Mouse (Mus musculus) testis, postnatal 14 days (tissue): Measurements from ENCODE around the gene Grip1.

Experiments
- DNase-seq: peaks from one replicate; pipeline ENCODE4 v3.0.0; 2021; ENCODE audit warnings: low spot score

Gene Grip1

DNA sequence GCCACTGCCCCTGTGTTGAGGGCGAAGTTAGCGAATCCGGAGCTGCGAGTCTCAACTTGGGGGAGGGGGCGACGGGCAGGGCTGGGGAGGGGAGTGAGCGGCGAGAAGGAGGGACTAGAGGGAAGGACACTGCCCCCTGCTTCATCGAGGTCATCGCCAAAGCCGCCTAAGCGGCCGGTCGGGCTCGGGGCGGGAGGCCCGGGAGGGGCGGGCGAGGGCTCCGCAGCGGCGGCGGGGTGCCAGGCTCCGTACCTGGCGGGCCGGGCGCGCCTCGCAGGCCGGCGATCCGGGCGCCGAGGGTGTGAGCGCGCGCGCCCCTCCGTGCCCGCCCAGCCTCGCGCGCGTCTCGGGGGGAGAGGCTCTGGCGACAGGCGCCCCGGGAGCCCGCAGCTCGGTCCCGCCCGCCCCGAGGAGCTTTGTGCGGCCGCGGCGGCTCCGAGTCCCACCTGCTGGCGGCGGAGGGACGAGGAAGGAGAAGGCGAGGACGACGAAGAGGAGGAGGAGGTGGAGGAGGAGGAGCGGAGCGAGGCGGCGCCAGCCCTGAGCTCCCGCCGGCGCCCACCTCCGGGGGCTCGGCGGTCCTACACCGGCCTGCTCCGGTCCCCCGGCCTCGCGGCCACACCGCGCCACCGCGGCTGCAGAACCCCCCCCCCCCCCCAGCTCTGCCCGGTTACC, at the start of gene Grip1:
Grip1 (plus strand) TSS at position 400 of the 675 bp plus-strand sequence.
- DNase-seq, result no peak

DNA sequence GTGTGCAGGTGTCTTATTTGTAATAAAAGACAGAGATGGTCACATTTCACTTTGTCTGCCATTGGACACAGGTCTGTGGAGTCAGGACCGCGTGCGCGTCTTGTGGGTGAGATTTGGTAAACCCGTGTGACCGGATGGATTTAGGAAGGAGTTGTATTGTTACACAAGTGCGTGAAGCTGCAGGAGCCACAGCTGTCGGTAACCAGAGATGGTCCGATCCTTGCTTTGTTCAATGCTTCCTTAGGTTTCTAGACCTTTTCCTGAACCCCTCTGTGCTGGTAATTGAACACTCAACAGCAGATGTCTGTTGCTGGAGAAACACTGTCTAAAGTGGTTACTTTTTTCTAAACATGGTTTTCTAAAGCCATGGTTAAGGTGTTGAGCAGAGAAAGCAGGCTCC, 48.5 kb upstream of the Grip1 start:
- DNase-seq, result no peak

DNA sequence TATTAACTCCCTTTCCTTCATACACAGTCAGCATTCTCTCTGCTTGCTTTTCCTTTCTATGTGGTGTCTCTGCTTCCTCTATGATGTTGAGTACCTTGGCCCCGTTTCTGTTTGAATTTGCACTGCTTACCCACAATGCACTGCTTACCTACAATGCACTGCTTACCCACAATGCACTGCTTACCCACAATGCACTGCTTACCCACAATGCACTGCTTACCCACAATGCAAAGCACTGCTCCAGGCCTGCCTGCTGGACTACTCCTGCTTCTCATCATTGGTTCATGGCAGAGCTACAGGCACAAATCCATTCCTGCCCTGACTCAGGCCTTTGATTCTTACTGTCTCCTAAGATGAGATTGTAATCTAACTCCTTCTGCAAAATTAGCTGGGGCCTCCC, 48.0 kb upstream of the Grip1 start:
- no peak for DNase-seq

DNA sequence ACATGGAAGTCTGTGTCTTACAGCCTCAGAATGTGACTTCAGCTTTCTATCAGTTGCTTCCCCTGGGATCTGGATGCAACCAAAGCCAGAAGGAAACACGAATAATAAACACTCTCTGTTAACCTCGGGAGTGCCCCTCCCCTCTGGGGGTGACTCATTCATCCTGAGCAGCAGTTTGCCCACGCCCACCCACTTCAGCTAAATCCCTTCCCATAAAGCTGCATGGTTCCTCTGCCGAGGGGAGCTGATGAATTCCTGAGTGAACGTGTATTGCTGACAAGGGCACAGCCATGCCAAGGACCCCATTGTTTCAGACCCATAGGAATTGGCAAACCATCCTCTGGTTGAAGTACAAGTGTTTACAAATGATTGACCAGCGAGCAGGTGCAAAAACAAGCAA, 45.3 kb upstream of the Grip1 start:
- no peak for DNase-seq

DNA sequence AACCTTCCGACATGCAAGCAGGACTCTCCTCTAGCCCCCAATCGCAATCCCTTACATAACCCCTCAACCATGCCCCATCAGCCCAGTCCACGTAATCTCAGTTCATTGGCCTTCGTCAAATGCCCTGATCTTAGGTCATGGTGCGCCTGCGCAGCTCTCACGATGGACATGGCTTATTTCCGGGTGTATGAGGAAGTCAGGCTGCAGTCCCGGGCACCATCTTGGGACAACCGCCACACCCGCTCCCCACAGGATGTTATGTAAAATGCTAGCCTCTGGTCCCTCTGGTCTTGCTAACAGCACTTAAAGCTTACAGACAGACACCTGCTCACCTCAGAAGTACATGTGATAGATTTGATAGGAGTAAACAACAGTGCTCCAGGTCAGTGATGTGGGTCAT, 40.4 kb upstream of the Grip1 start:
- DNase-seq, result no peak

DNA sequence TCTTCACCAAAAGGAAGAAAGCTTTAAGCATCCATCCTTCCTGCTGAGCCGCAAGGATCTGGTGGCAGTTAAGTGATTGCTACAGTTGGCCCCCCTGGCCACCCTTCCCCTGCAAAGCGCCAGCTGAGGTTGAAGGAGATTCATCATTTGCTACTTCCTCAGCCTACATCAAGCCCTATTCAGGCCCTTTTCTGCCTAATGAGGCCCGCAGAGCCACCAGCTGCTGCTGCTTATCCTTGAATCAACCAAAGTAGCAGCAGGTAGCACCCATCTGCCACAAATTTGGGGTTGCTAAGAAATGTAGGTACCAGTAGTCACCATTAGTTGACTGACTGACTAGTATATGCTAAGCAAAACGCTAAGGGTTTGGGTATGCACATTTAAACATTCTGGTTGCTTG, 38.5 kb upstream of the Grip1 start:
- DNase-seq, result no peak

DNA sequence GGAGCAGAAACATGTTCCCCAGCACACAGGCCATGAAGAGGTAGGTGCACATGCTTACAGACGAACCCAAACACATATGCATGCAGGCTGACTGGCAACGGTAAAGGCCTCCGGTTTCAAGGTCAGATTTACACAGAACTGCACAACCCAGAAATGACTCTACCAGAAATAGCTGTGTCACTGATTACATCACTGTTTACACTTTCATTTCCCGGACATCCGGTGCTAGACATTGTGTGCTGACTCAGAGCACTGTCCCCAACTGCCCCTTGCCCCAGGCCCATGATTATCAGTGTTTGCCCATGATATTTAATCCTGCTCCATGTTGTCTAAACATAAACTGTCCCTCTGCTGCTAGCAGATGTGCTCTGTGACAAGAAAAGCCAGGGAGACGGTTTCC, 32.2 kb upstream of the Grip1 start:
- no peak for DNase-seq

DNA sequence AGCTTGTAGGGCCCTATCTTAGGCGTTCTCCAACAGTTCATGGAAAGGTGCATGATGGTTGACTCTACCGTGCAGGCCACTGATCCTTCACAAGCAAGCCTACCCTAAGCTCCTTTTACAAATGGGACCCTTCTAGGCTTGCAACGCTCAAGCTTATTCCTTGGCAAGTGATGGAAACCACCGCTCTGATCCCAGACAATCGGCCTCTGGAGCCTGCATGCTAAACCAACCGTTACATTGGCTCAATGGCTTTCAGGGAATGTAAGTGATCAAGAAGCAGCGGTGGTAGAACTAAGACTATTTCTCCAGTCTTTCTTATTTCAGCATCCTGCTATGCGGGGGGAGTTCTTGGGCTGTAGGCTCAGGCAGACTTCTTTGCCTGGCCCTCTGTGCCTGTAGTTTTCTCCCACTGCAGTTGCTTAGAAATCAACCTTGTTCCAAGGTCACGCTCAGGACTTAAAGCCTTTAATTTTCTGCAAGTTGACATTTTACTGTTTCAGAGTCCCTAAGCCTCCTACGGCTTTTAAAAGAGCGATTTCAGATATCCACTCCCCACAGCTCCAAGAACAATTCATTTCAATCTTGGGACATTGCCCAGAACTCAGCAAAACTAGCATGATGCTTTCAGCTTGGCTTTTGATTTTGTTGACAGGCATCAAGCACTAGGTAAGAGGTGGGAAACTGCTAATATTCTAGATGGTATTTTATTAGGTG, 29.7 kb upstream of the Grip1 start:
- DNase-seq, result peak; percentile 52

DNA sequence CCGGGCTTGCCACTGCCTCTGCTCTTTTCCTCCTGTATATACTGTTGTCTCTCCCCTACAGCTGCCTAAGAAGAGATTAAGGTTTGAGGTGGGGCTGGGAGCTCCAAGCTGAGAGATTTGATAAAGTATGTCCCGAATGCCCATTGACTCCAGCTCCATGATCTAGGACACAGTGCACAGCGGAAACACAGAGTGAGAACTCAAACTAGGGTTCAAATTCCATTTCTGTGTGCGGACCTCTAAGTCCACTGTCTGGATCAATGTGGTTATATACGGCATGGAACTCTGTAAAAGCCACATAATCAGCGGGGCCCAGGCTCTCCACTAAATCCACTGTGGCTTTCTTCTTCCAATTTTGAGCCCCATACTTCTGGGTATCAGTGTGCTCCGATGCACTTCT, 26.0 kb upstream of the Grip1 start:
- no peak for DNase-seq

DNA sequence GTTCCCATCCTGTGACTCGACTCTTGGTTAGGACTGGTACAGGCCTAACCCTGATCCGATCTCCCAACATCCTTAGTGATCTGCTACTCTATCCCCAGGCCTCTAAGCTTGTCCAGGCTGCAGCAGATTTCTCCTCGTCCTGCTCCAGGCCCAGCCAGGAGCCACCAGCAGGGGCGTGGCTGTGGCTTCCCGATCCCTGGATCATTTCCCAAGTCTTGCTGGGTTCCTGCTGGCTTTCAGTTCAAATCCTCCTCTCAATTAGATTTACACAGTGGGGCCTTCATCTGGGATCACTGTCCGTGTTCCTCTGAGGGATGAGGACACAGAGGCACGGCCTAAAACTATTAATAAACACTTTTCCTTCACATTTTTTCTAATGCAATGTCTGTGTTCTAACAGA, 25.5 kb upstream of the Grip1 start:
- DNase-seq, result no peak

DNA sequence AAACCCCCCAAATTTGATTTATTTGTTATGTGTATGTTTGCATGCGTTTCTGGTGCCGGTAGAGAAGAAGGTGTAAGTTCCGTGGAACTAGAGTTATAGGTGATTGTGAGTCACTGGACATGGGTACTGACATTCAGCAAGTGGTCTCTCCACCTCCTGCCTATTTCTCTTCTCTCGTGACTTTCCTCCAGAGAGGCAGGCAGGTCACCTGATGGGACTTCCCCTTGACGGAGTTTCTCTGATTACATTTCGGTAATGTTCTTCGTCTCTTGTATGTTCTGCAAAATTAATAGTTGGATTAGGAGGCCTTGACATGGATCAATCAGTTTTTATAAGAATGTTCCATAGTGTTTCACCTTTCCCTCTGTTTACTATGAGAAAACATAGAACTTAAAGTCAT, 23.4 kb upstream of the Grip1 start:
- DNase-seq, result no peak

DNA sequence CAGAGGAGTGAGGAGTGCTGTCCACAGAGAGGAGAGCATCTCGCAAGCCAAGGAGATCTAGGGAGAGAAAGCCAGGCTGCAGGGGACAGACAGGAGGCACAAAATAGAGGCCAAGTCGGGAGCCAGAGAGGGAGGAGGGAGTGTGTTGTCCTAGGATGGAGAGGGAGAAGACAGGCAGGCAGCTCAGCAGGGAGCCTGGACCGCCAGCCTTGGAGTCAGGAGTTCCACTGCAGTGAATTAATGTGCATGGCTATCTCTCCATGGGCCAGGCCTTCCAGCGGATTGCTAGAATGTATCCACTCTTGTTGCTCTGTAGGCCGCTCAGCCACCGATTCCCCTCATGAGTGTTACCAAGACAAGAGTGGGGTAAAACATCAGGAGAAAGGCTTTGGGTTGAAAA, 21.8 kb upstream of the Grip1 start:
- DNase-seq, result peak; percentile 82

DNA sequence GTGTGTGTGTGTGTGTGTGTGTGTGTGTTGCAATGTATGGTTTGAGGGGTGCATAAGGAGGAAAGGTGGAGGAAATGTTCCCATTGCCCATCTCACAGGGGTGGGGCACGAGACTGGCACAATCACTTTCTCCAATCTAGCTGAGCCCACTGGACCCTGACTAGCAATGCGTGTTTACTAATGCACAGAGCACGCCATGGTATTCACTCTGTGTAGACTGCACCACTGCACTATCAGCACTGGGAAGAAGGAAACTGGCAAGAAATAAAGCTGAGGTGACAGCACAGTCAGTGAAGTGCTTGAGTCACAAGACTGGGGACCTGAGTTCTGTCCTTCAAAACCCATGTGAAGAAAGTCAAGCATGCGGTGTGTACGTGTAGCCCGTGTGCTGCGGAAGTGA, 17.8 kb upstream of the Grip1 start:
- no peak for DNase-seq

DNA sequence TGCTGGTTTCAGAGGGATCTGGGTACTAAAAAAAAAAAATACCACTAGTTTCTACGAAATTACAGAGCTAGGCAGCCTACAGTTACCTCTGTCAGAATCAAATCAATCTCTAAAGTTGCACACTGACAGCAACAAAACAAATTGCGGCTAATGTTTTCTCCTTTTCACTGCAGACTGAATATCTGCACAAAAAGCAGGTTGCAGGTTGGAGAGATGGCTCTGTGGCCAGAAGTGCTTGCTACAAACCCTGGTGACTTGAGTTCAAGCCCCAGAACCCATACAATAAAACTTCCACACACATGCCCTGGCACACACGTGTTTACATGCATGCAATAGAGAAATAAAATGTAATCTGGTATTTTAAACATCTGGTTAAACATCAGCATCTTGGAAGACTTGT, 16.3 kb upstream of the Grip1 start:
- no peak for DNase-seq

DNA sequence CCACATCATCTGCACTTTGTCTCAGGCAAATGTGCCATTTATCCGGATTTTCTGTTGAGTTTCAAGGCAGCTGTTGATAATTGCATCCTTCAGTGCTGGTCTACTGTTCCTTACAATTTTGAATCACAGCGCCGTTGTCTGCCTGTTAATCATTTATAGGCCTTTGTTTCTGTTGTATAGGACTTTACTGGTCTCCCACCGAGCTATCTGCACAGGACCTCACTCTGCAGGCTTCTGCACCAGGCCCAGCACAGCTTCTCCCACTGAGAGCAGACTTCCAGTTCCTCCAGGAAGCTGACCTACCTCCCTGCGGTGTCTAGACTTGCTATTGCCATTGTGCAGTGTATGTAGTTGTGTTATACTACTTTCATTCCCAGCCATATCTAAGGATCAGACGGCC, 11.9 kb upstream of the Grip1 start:
- no peak for DNase-seq

DNA sequence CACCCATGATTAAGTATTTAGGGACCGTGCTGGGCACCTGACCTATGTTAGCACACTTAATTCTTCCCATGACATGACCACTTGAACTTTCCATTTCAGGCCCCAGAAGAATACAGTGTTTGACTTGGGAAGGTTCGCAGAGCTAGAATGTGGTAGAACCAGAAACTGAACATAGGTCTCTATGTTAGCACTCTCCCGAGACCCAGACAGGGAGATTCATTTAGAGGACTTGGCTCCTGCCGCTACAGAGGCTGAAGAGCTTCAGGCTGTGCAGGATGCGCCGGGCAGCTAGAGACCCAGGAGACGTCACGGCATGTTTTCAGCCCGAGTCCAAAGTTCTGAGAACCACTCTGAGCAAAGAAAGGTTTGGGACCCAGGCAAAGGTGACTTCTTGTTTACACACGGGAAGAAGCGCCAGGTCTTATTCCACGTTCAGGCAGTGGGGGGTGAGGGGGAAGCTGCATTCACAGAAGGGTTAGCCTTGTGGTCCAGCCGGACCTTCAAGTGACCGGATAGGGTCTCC, 6.2 kb upstream of the Grip1 start:
- no peak for DNase-seq

DNA sequence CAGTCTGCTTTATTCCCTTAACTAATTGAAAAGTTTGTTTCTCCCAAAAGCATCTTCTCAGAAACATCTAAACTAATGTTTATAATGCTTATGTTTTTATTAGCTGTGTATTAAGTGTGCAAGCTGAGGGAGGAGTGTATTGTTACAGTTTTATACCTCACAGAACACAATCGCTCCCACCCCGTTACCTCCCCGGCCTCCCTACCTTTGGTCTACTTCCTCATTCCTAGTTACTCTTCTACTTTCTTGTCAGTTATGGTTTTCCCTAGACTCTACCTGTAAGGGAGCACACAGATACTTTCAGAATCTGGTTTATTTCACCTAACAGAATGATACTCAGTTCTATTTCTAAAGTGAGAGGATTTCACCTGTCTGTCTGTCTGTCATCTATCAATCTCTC, 5.7 kb upstream of the Grip1 start:
- DNase-seq, result no peak

DNA sequence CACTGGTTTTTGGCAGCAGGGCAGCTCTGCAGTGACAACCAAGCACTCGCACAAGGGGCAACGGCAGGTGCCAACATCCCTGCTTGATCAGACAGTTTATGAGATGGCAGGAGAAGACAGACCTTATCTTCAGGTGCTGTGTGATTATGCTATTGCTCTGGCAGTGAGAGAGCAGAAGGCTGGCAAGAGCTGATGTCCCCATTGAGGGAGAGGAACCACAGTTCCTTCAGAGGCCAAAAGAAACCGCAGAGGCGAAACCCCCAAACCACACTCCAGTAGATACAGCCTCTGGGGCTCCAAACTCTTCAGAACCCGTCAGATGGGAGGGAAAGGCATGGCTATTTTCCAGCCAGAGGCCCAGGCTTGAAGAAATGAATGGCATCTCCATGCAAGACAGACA, 932 bp upstream of the Grip1 start:
- no peak for DNase-seq

DNA sequence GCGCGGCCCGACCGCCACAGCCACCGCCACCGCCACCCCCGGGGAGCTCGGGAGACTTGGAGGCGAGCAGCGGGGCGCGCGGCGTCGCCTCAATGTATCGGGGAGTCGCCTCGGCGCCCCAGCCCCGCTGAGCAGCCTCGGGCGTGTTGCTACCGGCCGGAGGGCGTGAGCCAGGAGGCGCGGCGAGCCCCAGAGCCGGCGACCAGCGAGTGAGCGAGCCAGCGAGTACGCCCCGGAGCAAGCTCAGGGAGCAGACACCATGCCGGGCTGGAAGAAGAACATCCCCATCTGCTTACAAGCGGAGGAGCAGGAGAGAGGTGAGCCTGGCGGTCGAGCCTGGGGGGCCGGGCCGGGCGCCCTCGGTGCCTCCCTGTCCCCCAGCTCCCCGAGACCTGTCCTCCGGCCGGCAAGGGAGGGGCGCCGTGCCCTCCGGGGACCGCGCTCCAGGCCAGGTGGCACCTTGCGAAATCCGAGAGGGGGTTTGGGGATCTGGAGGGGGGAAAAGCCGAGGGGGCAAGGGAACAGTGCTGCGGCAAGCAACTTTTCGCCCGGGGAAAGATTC, 557 bp downstream of the Grip1 start:
- peak; percentile 26 for DNase-seq

DNA sequence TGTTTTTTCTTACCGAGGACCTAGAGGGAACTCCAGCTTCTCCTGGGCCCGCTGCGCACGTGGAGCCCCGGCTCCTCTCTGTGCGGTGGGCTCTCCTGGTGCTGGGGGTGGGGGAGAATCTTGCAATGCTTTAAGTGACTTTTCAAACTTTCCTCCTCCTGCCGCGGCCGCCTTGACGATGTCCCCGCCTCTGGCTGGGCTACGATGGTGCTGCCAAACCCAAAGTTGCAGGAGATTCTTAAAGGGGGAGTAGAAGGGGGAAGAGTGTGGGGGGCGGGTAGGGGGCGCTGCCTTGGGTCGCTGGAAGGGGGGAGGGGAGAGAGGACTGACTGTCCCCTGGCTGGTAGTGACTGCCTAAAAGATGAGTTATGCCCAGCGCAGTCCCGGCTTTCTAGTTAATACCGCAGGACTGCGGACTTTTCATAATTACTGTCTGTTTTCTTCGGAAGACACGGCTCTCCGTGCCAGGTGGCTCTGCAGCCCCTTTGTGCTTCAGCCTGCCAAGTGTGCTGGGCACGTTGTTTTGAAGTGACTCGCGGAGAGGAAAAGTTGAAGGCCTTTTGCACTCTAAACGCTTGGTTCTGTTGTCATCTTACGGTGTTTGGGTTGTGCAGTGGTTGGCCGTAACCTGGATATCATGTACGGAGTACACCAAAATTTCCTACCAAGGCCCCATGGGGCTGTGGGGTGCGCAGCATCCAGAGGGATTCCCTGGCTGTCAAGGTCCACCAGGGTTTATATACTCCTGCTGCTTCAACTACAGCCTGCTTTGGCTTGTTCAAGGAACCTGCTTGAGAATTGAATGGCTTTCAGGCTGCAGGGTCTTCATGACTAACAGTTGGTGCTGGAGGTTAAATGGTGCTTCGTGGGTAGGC, 1.3 kb downstream of the Grip1 start:
- no peak for DNase-seq

DNA sequence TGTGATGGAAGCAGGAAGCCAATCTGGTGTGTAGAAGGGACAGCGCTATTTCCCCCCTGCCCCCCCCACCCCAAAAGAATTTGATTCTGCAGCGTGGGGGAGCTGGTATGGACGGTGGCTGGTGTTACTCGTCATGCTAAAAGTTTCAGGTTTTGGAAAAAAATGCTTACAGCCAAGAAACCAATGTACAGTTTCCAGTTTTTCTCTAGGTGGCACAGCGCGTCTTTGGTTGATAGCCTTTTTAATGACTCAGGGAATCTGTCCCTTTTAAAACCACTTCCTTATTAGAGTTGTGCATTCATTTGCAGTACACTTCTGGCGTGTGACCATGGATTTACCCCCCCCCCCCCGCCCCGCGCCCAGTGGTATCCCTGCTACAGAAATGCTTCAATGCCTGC, 1.9 kb downstream of the Grip1 start:
- no peak for DNase-seq

DNA sequence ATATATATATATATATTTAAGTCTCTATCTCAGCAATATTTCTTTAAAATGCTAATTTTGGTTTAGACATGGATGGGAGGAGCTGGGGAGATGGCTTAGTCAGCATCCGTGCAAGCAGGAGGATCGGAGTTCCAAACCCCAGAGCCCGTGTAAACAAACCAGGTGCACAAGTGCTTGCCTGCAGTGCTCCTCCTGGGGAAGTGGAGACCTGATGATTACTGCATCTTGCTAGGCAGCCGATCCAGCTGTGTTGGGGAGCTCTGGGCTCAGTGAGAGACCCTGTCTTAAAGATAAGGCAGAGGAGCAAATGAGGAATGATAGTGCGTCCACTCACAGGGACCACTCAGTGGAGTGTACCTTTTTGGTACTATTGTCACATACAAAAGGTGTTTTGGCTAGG, 3.5 kb downstream of the Grip1 start:
- DNase-seq, result no peak

DNA sequence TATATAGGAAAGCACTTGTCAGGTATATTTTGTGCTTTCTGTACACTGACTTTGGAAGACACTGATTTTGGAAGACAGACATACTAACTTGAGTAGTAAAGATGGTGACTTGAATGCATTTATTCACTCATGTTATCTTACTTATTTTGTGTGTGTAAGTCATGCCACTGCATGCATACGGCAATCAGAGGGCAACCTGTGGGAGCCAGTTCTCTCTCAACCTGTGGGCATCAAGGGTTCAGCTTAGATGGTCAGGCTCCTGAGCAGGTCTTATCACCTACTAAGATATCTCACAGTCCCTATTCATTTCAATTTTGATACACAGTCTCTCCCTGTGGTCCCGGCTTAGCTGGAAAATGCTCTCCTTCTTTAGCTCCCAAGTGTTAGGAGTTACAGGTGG, 5.4 kb downstream of the Grip1 start:
- no peak for DNase-seq
